Mouse (Mus musculus): Measurements from ENCODE around the gene Wdr24. TPM values are rescaled to one million over a fixed set of nuclear protein-coding genes. Genes with fewer than 3 reads are reported as not detected.
"Not testable (repeated sequence)": the region's sequence is repeated elsewhere in the genome, so short reads cannot be mapped to it uniquely, and the experiment has no call there.

Wdr24 gene
- polyA plus RNA-seq, 1 experiment from 2014 or later: 27.4 TPM

- H3K4me1 ChIP-seq (ENCODE audit: control insufficient read depth, insufficient read depth, low read length): peaks cover 9% of the 10 kb centered on the region
- H3K36me3 ChIP-seq (ENCODE audit: control insufficient read depth, insufficient read depth, low read length): no peaks in the 10 kb centered on the region
- 17% methylated on average over 7 of the region's 7 CpGs for WGBS
- no peak for DNase-seq (ENCODE audit: low spot score, missing footprints)
- ATAC-seq (ENCODE audit: low FRiP score): no peak
- peak overlapping the region; percentile 81; the same call in 1 of the 2 replicates for H3K4me3 ChIP-seq (ENCODE audit: low read depth, low read length)
- H3K4me2 ChIP-seq: peak overlapping the region; percentile 98
- H3K9ac ChIP-seq (ENCODE audit: low read length): no peak overlapping the region
- H3K9me3 ChIP-seq (ENCODE audit: control insufficient read depth, low read length): no peaks in the 10 kb centered on the region
- no peaks in the 10 kb centered on the region for H3K27me3 ChIP-seq (ENCODE audit: control insufficient read depth, insufficient read depth, low read length)
- no peak overlapping the region for H3K27ac ChIP-seq (ENCODE audit: low read depth, low read length)
Measured at GRCm38 (mm10) chr17:25867509-25867835, 44.0 kb downstream of the Wdr24 start.

- no peaks in the 10 kb centered on the region for H3K27me3 ChIP-seq (ENCODE audit: control insufficient read depth, insufficient read depth, low read length)
- peak overlapping the region; percentile 64 for H3K9ac ChIP-seq (ENCODE audit: low read length)
- no peaks in the 10 kb centered on the region for H3K36me3 ChIP-seq (ENCODE audit: control insufficient read depth, insufficient read depth, low read length)
- ATAC-seq (ENCODE audit: low FRiP score) (peak; percentile 66), DNase-seq (ENCODE audit: low spot score, missing footprints) (peak; percentile 91)
- peaks cover 9% of the 10 kb centered on the region for H3K4me1 ChIP-seq (ENCODE audit: control insufficient read depth, insufficient read depth, low read length)
- peak overlapping the region; percentile 98 for H3K4me2 ChIP-seq
- peak overlapping the region; percentile 81 for H3K4me3 ChIP-seq (ENCODE audit: low read depth, low read length)
- H3K27ac ChIP-seq (ENCODE audit: low read depth, low read length): no peak overlapping the region
- no peaks in the 10 kb centered on the region for H3K9me3 ChIP-seq (ENCODE audit: control insufficient read depth, low read length)
- 1% methylated on average over 42 of the region's 42 CpGs for WGBS
Measured at GRCm38 (mm10) chr17:25867836-25868600, 44.6 kb downstream of the Wdr24 start.

GRCm38 (mm10) chr17:25868601-25869191, 45.3 kb downstream of the Wdr24 start, which contains the start of gene Mcrip2:
Gene Mcrip2 (minus strand): TSS chr17:25868764.
- Histone ChIP-seq H3K4me1 (ENCODE audit: control insufficient read depth, insufficient read depth, low read length) (peaks cover 9% of the 10 kb centered on the region), H3K36me3 (ENCODE audit: control insufficient read depth, insufficient read depth, low read length) (no peaks in the 10 kb centered on the region), H3K4me3 (ENCODE audit: low read depth, low read length) (peak within 1 kb of the TSS; percentile 81), H3K27me3 (ENCODE audit: control insufficient read depth, insufficient read depth, low read length) (no peaks in the 10 kb centered on the region), H3K4me2 (peak within 1 kb of the TSS; percentile 98), H3K9me3 (ENCODE audit: control insufficient read depth, low read length) (no peaks in the 10 kb centered on the region), H3K27ac (ENCODE audit: low read depth, low read length) (no peak within 1 kb of the TSS), H3K9ac (ENCODE audit: low read length) (peak within 1 kb of the TSS; percentile 64)
- peak; percentile 95 for DNase-seq (ENCODE audit: low spot score, missing footprints)
- WGBS: under 1% methylated on average over 24 of the region's 24 CpGs
- ATAC-seq (ENCODE audit: low FRiP score): peak; percentile 84

GRCm38 (mm10) chr17:25869498-25869897, 46.1 kb downstream of the Wdr24 start:
- WGBS: 77% methylated on average over 8 of the region's 8 CpGs

GRCm38 (mm10) chr17:25869954-25870353, 46.5 kb downstream of the Wdr24 start:
- Histone ChIP-seq H3K27me3 (ENCODE audit: control insufficient read depth, insufficient read depth, low read length) (no peaks in the 10 kb centered on the region), H3K4me2 (no peak overlapping the region), H3K9me3 (ENCODE audit: control insufficient read depth, low read length) (no peaks in the 10 kb centered on the region), H3K4me1 (ENCODE audit: control insufficient read depth, insufficient read depth, low read length) (peaks cover 14% of the 10 kb centered on the region), H3K36me3 (ENCODE audit: control insufficient read depth, insufficient read depth, low read length) (no peaks in the 10 kb centered on the region), H3K9ac (ENCODE audit: low read length) (no peak overlapping the region), H3K4me3 (ENCODE audit: low read depth, low read length) (no peak overlapping the region), H3K27ac (ENCODE audit: low read depth, low read length) (no peak overlapping the region)
- 83% methylated on average over 2 of the region's 2 CpGs for WGBS
- DNase-seq (ENCODE audit: low spot score, missing footprints): no peak
- ATAC-seq (ENCODE audit: low FRiP score): no peak

More at GRCm38 (mm10) chr17:25869498-25869897, 46.1 kb downstream of the Wdr24 start:
- peaks cover 14% of the 10 kb centered on the region for H3K4me1 ChIP-seq (ENCODE audit: control insufficient read depth, insufficient read depth, low read length)
- ATAC-seq (ENCODE audit: low FRiP score) (no peak), DNase-seq (ENCODE audit: low spot score, missing footprints) (peak; percentile 78)
- H3K9ac ChIP-seq (ENCODE audit: low read length): no peak overlapping the region
- H3K27ac ChIP-seq (ENCODE audit: low read depth, low read length): no peak overlapping the region
- H3K4me3 ChIP-seq (ENCODE audit: low read depth, low read length): no peak overlapping the region
- no peaks in the 10 kb centered on the region for H3K9me3 ChIP-seq (ENCODE audit: control insufficient read depth, low read length)
- H3K36me3 ChIP-seq (ENCODE audit: control insufficient read depth, insufficient read depth, low read length): no peaks in the 10 kb centered on the region
- H3K4me2 ChIP-seq: no peak overlapping the region
- H3K27me3 ChIP-seq (ENCODE audit: control insufficient read depth, insufficient read depth, low read length): no peaks in the 10 kb centered on the region

GRCm38 (mm10) chr17:25871566-25871965, 48.1 kb downstream of the Wdr24 start:
- not testable (repeated sequence) for DNase-seq (ENCODE audit: low spot score, missing footprints); H3K27ac ChIP-seq (ENCODE audit: low read depth, low read length); H3K27me3 ChIP-seq (ENCODE audit: control insufficient read depth, insufficient read depth, low read length); H3K4me2 ChIP-seq; H3K36me3 ChIP-seq (ENCODE audit: control insufficient read depth, insufficient read depth, low read length); H3K9ac ChIP-seq (ENCODE audit: low read length); H3K4me3 ChIP-seq (ENCODE audit: low read depth, low read length); H3K9me3 ChIP-seq (ENCODE audit: control insufficient read depth, low read length); ATAC-seq (ENCODE audit: low FRiP score)
- H3K4me1 ChIP-seq (ENCODE audit: control insufficient read depth, insufficient read depth, low read length): peaks cover 22% of the 10 kb centered on the region

- ATAC-seq (ENCODE audit: low FRiP score): no peak
Measured at GRCm38 (mm10) chr17:25872676-25873075, 49.2 kb downstream of the Wdr24 start.

GRCm38 (mm10) chr17:25873405-25874147, 50.1 kb downstream of the Wdr24 start:
- Histone ChIP-seq H3K27ac (ENCODE audit: low read depth, low read length) (no peak overlapping the region), H3K4me1 (ENCODE audit: control insufficient read depth, insufficient read depth, low read length) (peaks cover 18% of the 10 kb centered on the region), H3K9ac (ENCODE audit: low read length) (peak overlapping the region; percentile 57; the same call in 1 of the 2 replicates), H3K27me3 (ENCODE audit: control insufficient read depth, insufficient read depth, low read length) (no peaks in the 10 kb centered on the region), H3K4me2 (peak overlapping the region; percentile 90), H3K36me3 (ENCODE audit: control insufficient read depth, insufficient read depth, low read length) (no peaks in the 10 kb centered on the region), H3K9me3 (ENCODE audit: control insufficient read depth, low read length) (no peaks in the 10 kb centered on the region), H3K4me3 (ENCODE audit: low read depth, low read length) (peak overlapping the region; percentile 80; the same call in 1 of the 2 replicates)
- WGBS: 83% methylated on average over 11 of the region's 11 CpGs
- ATAC-seq (ENCODE audit: low FRiP score) (no peak), DNase-seq (ENCODE audit: low spot score, missing footprints) (no peak)

More at GRCm38 (mm10) chr17:25872676-25873075, 49.2 kb downstream of the Wdr24 start:
- Histone ChIP-seq H3K4me1 (ENCODE audit: control insufficient read depth, insufficient read depth, low read length) (peaks cover 23% of the 10 kb centered on the region), H3K9me3 (ENCODE audit: control insufficient read depth, low read length) (no peaks in the 10 kb centered on the region), H3K4me3 (ENCODE audit: low read depth, low read length) (no peak overlapping the region), H3K4me2 (no peak overlapping the region), H3K27ac (ENCODE audit: low read depth, low read length) (no peak overlapping the region), H3K9ac (ENCODE audit: low read length) (no peak overlapping the region), H3K36me3 (ENCODE audit: control insufficient read depth, insufficient read depth, low read length) (no peaks in the 10 kb centered on the region), H3K27me3 (ENCODE audit: control insufficient read depth, insufficient read depth, low read length) (no peaks in the 10 kb centered on the region)
- DNase-seq (ENCODE audit: low spot score, missing footprints): no peak
- WGBS: 87% methylated on average over 3 of the region's 3 CpGs

Data from midbrain, embryonic 11.5 days (tissue).